In genomic region chr10:98915398-98915931, GRCm38 (mm10) we compare ENCODE assay signal across 8 mouse cellular contexts. TPM values are rescaled to one million over a fixed set of nuclear protein-coding genes. Genes with fewer than 3 reads are reported as not detected.
DNase-seq lines count a peak whose midpoint lies in the region; ATAC-seq and TF ChIP-seq lines count a peak whose summit lies in the region.

No protein-coding gene starts in this region.

- no peaks in the 10 kb centered on the region for H3K9me3 ChIP-seq in ES-E14 (ENCODE audit: control insufficient read depth, insufficient read depth, low read depth, low read length)
- H3K9me3 ChIP-seq in embryonic facial prominence, embryonic 10.5 days: no peaks in the 10 kb centered on the region
- H3K9me3 ChIP-seq in heart, embryonic 12.5 days (replicated peaks): no peaks in the 10 kb centered on the region

- H3K4me3 ChIP-seq in C2C12 (ENCODE audit: insufficient read depth, poor library complexity, severe bottlenecking) (peak overlapping the region; percentile 84), ES-E14 (ENCODE audit: insufficient read depth in 1 of 2, low read depth in 1 of 2, low read length in 2 of 2, poor library complexity in 1 of 2, severe bottlenecking in 1 of 2) (peak overlapping the region; percentile 99)
- peak overlapping the region; percentile 94 for H3K4me3 ChIP-seq in embryonic facial prominence, embryonic 10.5 days
- peak overlapping the region; percentile 85 for H3K4me3 ChIP-seq in heart, embryonic 12.5 days

- peak overlapping the region; percentile 96 for H3K9ac ChIP-seq in ES-E14 (ENCODE audit: insufficient read depth, low read depth, low read length, poor library complexity, severe bottlenecking)
- H3K9ac ChIP-seq in heart, embryonic 12.5 days: peak overlapping the region; percentile 92

- peaks cover 55% of the 10 kb centered on the region for H3K79me2 ChIP-seq in C2C12 (ENCODE audit: control insufficient read depth, insufficient read depth)

- no peaks in the 10 kb centered on the region for H3K27me3 ChIP-seq in C2C12 (ENCODE audit: control insufficient read depth, insufficient read depth, insufficient read length)
- no peaks in the 10 kb centered on the region; the same call in 1 of the 2 replicates for H3K27me3 ChIP-seq in embryonic facial prominence, embryonic 10.5 days (replicated peaks; ENCODE audit: low read depth, poor library complexity, severe bottlenecking)
- H3K27me3 ChIP-seq in heart, embryonic 12.5 days (replicated peaks): no peaks in the 10 kb centered on the region

- WGBS in embryonic facial prominence, embryonic 10.5 days: under 1% methylated on average over 54 of the region's 54 CpGs
- WGBS in heart, embryonic 12.5 days: under 1% methylated on average over 27 of the region's 54 CpGs

- peak; percentile 10; the same call in 1 of the 2 replicates for ATAC-seq in heart, embryonic 12.5 days (ENCODE audit: insufficient number of reproducible peaks, low FRiP score)
- peak; percentile 4 for ATAC-seq in megakaryocyte, adult 5-6 weeks (ENCODE audit: poor library complexity, severe bottlenecking)
- ATAC-seq in activated CD4-positive, CD25-positive, alpha-beta regulatory T cell, adult 4 months: no peak

- in situ Hi-C loops in ES-E14 (cut with MboI; ENCODE audit: low sequenced_read_pairs in 2 of 2, unreplicated experiment in 2 of 2): no loop called here

- H3K36me3 ChIP-seq in C2C12 (ENCODE audit: control insufficient read depth, insufficient read depth): no peaks in the 10 kb centered on the region
- H3K36me3 ChIP-seq in ES-E14 (ENCODE audit: control insufficient read depth, insufficient read depth, low read length, poor library complexity, severe bottlenecking): no peaks in the 10 kb centered on the region
- no peaks in the 10 kb centered on the region for H3K36me3 ChIP-seq in embryonic facial prominence, embryonic 10.5 days (replicated peaks)
- no peaks in the 10 kb centered on the region for H3K36me3 ChIP-seq in heart, embryonic 12.5 days

- H3ac ChIP-seq in C2C12 (ENCODE audit: control insufficient read depth, insufficient read length, low read depth): peak overlapping the region; percentile 88

- peak overlapping the region; percentile 98 for H3K4me2 ChIP-seq in heart, embryonic 12.5 days

- TF ChIP-seq CTCF in C2C12 (IDR thresholded peaks at IDR 0.05; ENCODE audit: control insufficient read depth, insufficient read depth, insufficient read length): no peak

- no peaks in the 10 kb centered on the region for H3K4me1 ChIP-seq in ES-E14 (ENCODE audit: control insufficient read depth in 2 of 2, insufficient read depth in 2 of 2, low read length in 2 of 2, poor library complexity in 1 of 2)
- H3K4me1 ChIP-seq in embryonic facial prominence, embryonic 10.5 days: peaks cover 17% of the 10 kb centered on the region
- peaks cover 19% of the 10 kb centered on the region for H3K4me1 ChIP-seq in heart, embryonic 12.5 days (replicated peaks)

- no peak for DNase-seq in ES-E14 (ENCODE audit: low read depth, low spot score)
- DNase-seq in embryonic facial prominence, embryonic 10.5 days (ENCODE audit: low spot score): no peak
- peak; percentile 71 for DNase-seq in kidney, postnatal 10 days
- DNase-seq in spleen, postnatal 14 days (ENCODE audit: low spot score in 2 of 2): peak; percentile 25 to 41

- H3K79me3 ChIP-seq in C2C12 (ENCODE audit: low read depth): peaks cover 54% of the 10 kb centered on the region

- no peak overlapping the region for H3K27ac ChIP-seq in ES-E14 (ENCODE audit: insufficient read depth, low read depth, low read length, poor library complexity, severe bottlenecking)
- H3K27ac ChIP-seq in embryonic facial prominence, embryonic 10.5 days (replicated peaks): peak overlapping the region; percentile 98
- peak overlapping the region; percentile 99 for H3K27ac ChIP-seq in heart, embryonic 12.5 days (ENCODE audit: poor library complexity, severe bottlenecking)

TF ChIP-seq in C2C12, 6 proteins besides CTCF, POLR2A, EP300 and RAD21:
- TF ChIP-seq CEBPB (IDR thresholded peaks at IDR 0.05; ENCODE audit: low read depth) (no peak), FOSL1 (IDR thresholded peaks at IDR 0.05; ENCODE audit: insufficient read depth, low read length, poor library complexity, severe bottlenecking) (no peak), MAX (IDR thresholded peaks at IDR 0.05) (no peak), MYOG (IDR thresholded peaks at IDR 0.05; ENCODE audit: control insufficient read depth, extremely low read depth, insufficient read length) (no peak)

TF ChIP-seq in ES-E14, 5 proteins besides CTCF, POLR2A, EP300 and RAD21:
- TF ChIP-seq HCFC1 (IDR thresholded peaks at IDR 0.05; ENCODE audit: borderline replicate concordance, insufficient read depth, low read length): no peak
- TF ChIP-seq CHD2 (IDR thresholded peaks at IDR 0.05; ENCODE audit: low read depth, low read length): no peak
- TF ChIP-seq MAFK (IDR thresholded peaks at IDR 0.05; ENCODE audit: insufficient read depth, low read depth, low read length): no peak
- TF ChIP-seq ZNF384 (IDR thresholded peaks at IDR 0.05; ENCODE audit: low read depth, low read length): no peak
- TF ChIP-seq ZC3H11A (IDR thresholded peaks at IDR 0.05; ENCODE audit: borderline replicate concordance, low read depth, low read length): no peak
TF ChIP-seq in ES-E14: peak in this region for 0.

RNA-seq across cellular contexts. Expression of gene Atp2b1, which starts 1.3 kb away (rescaled TPM):
- polyA plus RNA-seq in C2C12 (2012; fragmentation: generic; extraction: Trizol): 18.2 TPM
- total RNA-seq in ES-E14 (2012; rRNA removed): 66.8 and 85.7 TPM in 2 replicates
- 92.3 and 101 TPM in 2 replicates for polyA plus RNA-seq in embryonic facial prominence, embryonic 10.5 days (2016; fragmentation: Nextera tagmentation; extraction: Ambion mirVana)
- 101 TPM in 2 replicates for polyA plus RNA-seq in heart, embryonic 12.5 days (2016; fragmentation: Nextera tagmentation; extraction: Ambion mirVana)
- 81.2 and 94.2 TPM in 2 replicates for total RNA-seq in megakaryocyte, adult 5-6 weeks (2015)
- total RNA-seq in megakaryocyte, adult 5-6 weeks (2017): 118 and 132 TPM in 2 replicates
- 100 to 1,000 TPM in 1 of 2 experiments, 10 to 100 TPM in 1; 95.0 to 130 TPM for polyA plus RNA-seq in activated CD4-positive, CD25-positive, alpha-beta regulatory T cell, adult 4 months (2017; shearing (Covaris generic))

Comparison
In these comparisons a context has a peak if more than half of its experiments do, and no peak if none do; other contexts are left out.
1. DNase-seq: peak in kidney, postnatal 10 days (single experiment) and spleen, postnatal 14 days (2 of 2); none in ES-E14 (single experiment) and embryonic facial prominence, embryonic 10.5 days (single experiment).
2. Peak in every context shown above with its lines, with median percentiles within 50 percentile points of each other: H3K4me3 ChIP-seq.